Mouse (Mus musculus) lung, embryonic 16.5 days (tissue): ENCODE measurements around the gene Col26a1. TPM values are rescaled to one million over a fixed set of nuclear protein-coding genes. Genes with fewer than 3 reads are reported as not detected.

Source experiments
- ATAC-seq: fragments of 200-750 bp; cut with Nextera tagmentation; 2 replicates; pipeline ENCODE4 v1.8.0; 2017; ENCODE audit warnings: low read depth, mild to moderate bottlenecking, moderate library complexity
- H3K27ac ChIP-seq: fragments of 300-500 bp; sonication (generic); 2 replicates; pipeline ENCODE4 v1.5.1; 2014; ENCODE audit warnings: mild to moderate bottlenecking, control low read depth, low read length
- H3K27me3 ChIP-seq: fragments of 300-500 bp; sonication (generic); 2 replicates; pipeline ENCODE4 v1.6.1; 2014; ENCODE audit warnings: low read depth, low read length, mixed read lengths; ENCODE audit not compliant: control insufficient read depth, insufficient read depth
- H3K36me3 ChIP-seq: fragments of 300-500 bp; sonication (generic); 2 replicates; pipeline ENCODE4 v1.6.1; 2014; ENCODE audit warnings: low read length; ENCODE audit not compliant: control insufficient read depth, insufficient read depth
- H3K4me1 ChIP-seq: fragments of 300-500 bp; sonication (generic); replicated peaks from 2 replicates; pipeline ENCODE4 v1.6.1; 2014; ENCODE audit warnings: low read length, mixed read lengths; ENCODE audit not compliant: control insufficient read depth, insufficient read depth
- H3K4me2 ChIP-seq: fragments of 300-500 bp; sonication (generic); 2 replicates; pipeline ENCODE4 v1.6.1; 2014; ENCODE audit warnings: low read depth, low read length, control low read depth
- H3K4me3 ChIP-seq: fragments of 300-500 bp; sonication (generic); 2 replicates; pipeline ENCODE4 v1.5.1; 2014; ENCODE audit warnings: mild to moderate bottlenecking, low read length, control low read depth
- H3K9ac ChIP-seq: fragments of 300-500 bp; sonication (generic); 2 replicates; pipeline ENCODE4 v1.6.1; 2014; ENCODE audit warnings: low read length, control low read depth
- H3K9me3 ChIP-seq: fragments of 300-500 bp; sonication (generic); 2 replicates; pipeline ENCODE4 v1.6.1; 2016; ENCODE audit warnings: low read length; ENCODE audit not compliant: control insufficient read depth
- WGBS: fragments of 180-500 bp; shearing (Covaris S2); extraction: QIAGEN DNeasy Blood & Tissue Kit; methylation state at CpG from one replicate; pipeline ENCODE4 v1.1.7; 2014; 5-methylcytosine and 5-hydroxymethylcytosine counted together
- polyA plus RNA-seq: library from polyadenylated mRNA; unstranded; fragments of >200 nt; fragmentation: Nextera tagmentation; extraction: Ambion mirVana; gene quantifications from 2 replicates; pipeline ENCODE4 v1.2.1, GENCODE M21; 2015

Col26a1 gene
- polyA plus RNA-seq, 1 experiment from 2014 or later: 5.9 TPM

GRCm38 (mm10) chr5:136697618-136698017 lies 185.4 kb downstream of the Col26a1 start:
- no peaks in the 10 kb centered on the region for H3K36me3 ChIP-seq
- ATAC-seq: no peak
- no peak overlapping the region for H3K4me2 ChIP-seq
- no peak overlapping the region for H3K9ac ChIP-seq
- 71% methylated on average over 9 of the region's 9 CpGs for WGBS
- H3K9me3 ChIP-seq: no peaks in the 10 kb centered on the region
- H3K27me3 ChIP-seq: no peaks in the 10 kb centered on the region
- no peaks in the 10 kb centered on the region; the same call in 1 of the 2 replicates for H3K4me1 ChIP-seq
- no peak overlapping the region for H3K4me3 ChIP-seq
- no peak overlapping the region for H3K27ac ChIP-seq

- H3K4me1 ChIP-seq: no peaks in the 10 kb centered on the region
- H3K4me2 ChIP-seq: no peak overlapping the region
- no peaks in the 10 kb centered on the region for H3K9me3 ChIP-seq
- 75% methylated on average over 5 of the region's 5 CpGs for WGBS
- H3K36me3 ChIP-seq: no peaks in the 10 kb centered on the region
- H3K4me3 ChIP-seq: no peak overlapping the region
- no peaks in the 10 kb centered on the region for H3K27me3 ChIP-seq
- H3K9ac ChIP-seq: no peak overlapping the region
- H3K27ac ChIP-seq: no peak overlapping the region
- no peak for ATAC-seq
These were observed 186.5 kb downstream of the Col26a1 start for GRCm38 (mm10) chr5:136696516-136696915.

GRCm38 (mm10) chr5:136694976-136695375 lies 188.0 kb downstream of the Col26a1 start:
- Histone ChIP-seq H3K36me3 (no peaks in the 10 kb centered on the region), H3K27ac (no peak overlapping the region), H3K9me3 (no peaks in the 10 kb centered on the region), H3K4me2 (no peak overlapping the region), H3K4me1 (no peaks in the 10 kb centered on the region), H3K4me3 (no peak overlapping the region), H3K9ac (no peak overlapping the region), H3K27me3 (no peaks in the 10 kb centered on the region)
- no peak for ATAC-seq
- WGBS: 51% methylated on average over 6 of the region's 6 CpGs

- ATAC-seq: no peak
- Histone ChIP-seq H3K27ac (no peak overlapping the region), H3K4me3 (no peak overlapping the region), H3K4me2 (no peak overlapping the region), H3K9ac (no peak overlapping the region), H3K27me3 (no peaks in the 10 kb centered on the region), H3K4me1 (no peaks in the 10 kb centered on the region), H3K9me3 (no peaks in the 10 kb centered on the region), H3K36me3 (no peaks in the 10 kb centered on the region)
- WGBS: 71% methylated on average over 7 of the region's 7 CpGs
These were observed 189.6 kb downstream of the Col26a1 start for GRCm38 (mm10) chr5:136693418-136693817.

GRCm38 (mm10) chr5:136692784-136693183 lies 190.2 kb downstream of the Col26a1 start, which contains the start of gene Myl10:
Myl10 (plus strand) TSS chr5:136693146.
- H3K27me3 ChIP-seq: no peaks in the 10 kb centered on the region
- 71% methylated on average over 4 of the region's 4 CpGs for WGBS
- no peak within 1 kb of the TSS for H3K27ac ChIP-seq
- H3K4me1 ChIP-seq: no peaks in the 10 kb centered on the region
- H3K9ac ChIP-seq: no peak within 1 kb of the TSS
- no peak within 1 kb of the TSS for H3K4me2 ChIP-seq
- H3K9me3 ChIP-seq: no peaks in the 10 kb centered on the region
- no peak within 1 kb of the TSS for H3K4me3 ChIP-seq
- no peak for ATAC-seq
- H3K36me3 ChIP-seq: no peaks in the 10 kb centered on the region

Other genes starting within 250 kb of the Col26a1 start
- 1.4 TPM in 1 of 2 replicates, not detected in the other for gene Myl10, start 190.1 kb downstream of the Col26a1 start, polyA plus RNA-seq
- gene Ift22, start 24.9 kb upstream of the Col26a1 start, polyA plus RNA-seq: 92.8 and 93.7 TPM in 2 replicates
- gene Fis1, start 70.1 kb upstream of the Col26a1 start, polyA plus RNA-seq: 286 and 300 TPM in 2 replicates
- 5.1 and 6.2 TPM in 2 replicates for gene Cldn15, start 83.4 kb upstream of the Col26a1 start, polyA plus RNA-seq
- gene Plod3, start 103.8 kb upstream of the Col26a1 start, polyA plus RNA-seq: 56.1 and 63.0 TPM in 2 replicates
- 113 and 115 TPM in 2 replicates for gene Znhit1, start 104.8 kb upstream of the Col26a1 start, polyA plus RNA-seq
- 0.13 TPM in 1 of 2 replicates, not detected in the other for gene Vgf, start 143.2 kb upstream of the Col26a1 start, polyA plus RNA-seq
- 191 and 206 TPM in 2 replicates for gene Ap1s1, start 162.9 kb upstream of the Col26a1 start, polyA plus RNA-seq
- gene Serpine1, start 189.1 kb upstream of the Col26a1 start, polyA plus RNA-seq: 0.93 and 1.1 TPM in 2 replicates
- 12.2 and 13.5 TPM in 2 replicates for gene Trim56, start 233.0 kb upstream of the Col26a1 start, polyA plus RNA-seq